Mouse (Mus musculus) kidney, postnatal 10 days (tissue): ENCODE results near the gene Stk40.
"Not testable (repeated sequence)": the region's sequence is repeated elsewhere in the genome, so short reads cannot be mapped to it uniquely, and the experiment has no call there.

Experiments
- DNase-seq: peaks from one replicate; pipeline ENCODE4 v3.0.0; 2021; ENCODE audit warnings: mixed read lengths

Gene Stk40

DNA sequence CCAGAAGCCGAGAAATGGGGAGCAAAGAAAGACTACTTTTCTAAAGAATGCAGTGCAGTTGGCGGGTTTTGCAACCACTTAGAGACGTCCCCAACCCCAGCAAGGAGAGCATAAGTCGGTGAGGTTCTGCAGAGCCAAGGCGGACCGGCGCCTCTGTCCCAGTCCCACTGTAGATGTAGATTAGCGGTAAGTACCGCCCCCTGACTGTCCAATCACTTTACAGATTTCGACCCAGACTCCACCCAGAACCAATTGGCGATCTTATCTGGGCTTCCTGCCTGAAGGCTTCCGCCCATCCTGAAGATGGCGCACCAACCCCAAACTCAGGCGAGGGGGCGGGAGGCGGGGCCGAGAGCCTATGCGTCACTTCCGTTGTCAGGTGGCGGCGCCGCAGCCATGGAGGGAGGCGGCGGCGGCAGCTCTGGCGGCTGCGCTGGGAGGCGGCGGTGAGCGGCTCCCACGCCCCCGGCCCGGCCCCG, at the start of gene Stk40:
Stk40 (plus strand) TSS at position 368 of the 479 bp plus-strand sequence.
- DNase-seq: peak; percentile 98

DNA sequence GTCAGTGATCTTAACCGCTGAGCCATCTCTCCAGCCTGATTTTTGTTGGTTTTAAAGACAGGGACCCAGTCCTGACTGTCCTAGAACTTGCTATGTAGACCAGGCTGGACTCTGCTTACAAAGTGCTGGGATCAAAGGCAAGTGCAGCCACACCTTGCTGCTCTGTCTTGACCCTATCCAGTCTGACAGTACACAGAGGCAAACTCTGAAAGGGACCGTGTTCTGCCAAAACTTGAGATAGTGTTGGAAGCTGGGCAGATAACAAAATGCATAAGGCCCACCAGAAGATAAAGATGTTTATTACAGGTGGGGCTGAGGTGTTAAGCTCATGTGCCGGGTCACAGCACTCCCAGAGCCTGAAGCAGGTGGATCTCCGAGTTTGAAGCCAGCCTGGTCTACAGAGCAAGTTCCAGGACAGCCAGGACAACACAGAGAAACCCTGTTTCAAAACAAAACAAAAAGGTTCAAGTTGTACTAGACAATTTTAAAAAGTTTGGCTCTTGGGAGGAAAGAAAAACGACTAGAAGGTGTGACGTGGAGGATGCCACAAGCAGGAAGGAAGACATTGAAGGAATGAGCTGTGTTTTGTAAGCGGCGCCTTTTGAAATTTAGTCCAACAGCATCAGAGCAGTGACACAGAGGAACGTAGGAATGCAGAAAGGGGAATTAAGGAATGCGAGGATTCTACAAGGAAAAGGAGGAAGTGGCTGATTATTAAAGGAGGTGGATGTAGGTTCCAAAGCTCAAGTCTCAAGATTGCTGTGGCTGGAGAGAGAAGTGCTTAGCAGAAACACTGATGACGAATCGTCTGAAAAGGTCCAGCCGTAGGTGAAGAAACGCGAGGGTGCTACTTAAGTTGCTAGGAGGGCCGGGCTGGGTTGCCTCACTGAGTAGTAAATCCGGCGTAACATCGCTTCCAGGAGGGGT, 46.3 kb upstream of the Stk40 start:
- DNase-seq: no peak

DNA sequence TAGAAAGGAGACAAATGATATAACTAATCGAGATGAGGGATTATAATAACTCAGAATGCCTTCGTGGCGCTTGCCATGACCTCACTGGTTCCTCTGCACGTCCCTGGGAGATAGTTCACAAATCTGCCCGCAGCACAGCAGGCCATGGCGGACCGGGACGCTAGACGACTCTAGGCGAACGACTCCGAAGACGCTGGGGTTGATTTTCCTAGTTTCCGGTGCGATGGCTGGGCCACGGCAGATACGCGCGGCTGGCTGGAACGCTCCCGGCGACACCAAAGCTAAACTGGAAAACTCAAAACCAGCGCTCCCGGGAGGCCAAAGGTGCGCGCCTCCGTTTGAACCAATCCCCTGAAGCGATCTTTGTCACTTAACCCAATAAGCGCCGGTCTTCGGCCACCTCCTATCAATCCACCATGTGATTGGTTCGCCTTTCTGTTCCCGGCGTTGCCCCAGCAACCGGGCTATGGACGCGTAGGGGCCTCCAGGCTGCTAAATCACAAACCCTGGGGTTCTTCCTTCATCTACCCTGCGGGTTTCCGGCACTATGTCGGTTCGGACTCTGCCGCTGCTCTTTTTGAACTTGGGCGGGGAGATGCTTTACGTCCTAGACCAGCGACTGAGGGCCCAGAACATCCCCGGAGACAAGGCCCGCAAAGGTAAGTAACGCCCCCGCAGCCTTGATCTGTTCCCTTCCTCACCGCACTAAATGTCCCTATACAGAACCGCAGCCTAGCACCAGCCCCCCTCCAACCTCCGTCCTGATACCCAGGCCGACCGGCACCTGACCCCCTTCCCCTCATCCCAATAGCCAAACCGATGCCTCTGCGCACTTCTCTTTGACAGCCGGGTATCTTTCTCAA, 45.4 kb upstream of the Stk40 start, which contains the start of gene Oscp1:
Oscp1 (plus strand) TSS at position 432 of the 863 bp plus-strand sequence.
- peak; percentile 94 for DNase-seq

DNA sequence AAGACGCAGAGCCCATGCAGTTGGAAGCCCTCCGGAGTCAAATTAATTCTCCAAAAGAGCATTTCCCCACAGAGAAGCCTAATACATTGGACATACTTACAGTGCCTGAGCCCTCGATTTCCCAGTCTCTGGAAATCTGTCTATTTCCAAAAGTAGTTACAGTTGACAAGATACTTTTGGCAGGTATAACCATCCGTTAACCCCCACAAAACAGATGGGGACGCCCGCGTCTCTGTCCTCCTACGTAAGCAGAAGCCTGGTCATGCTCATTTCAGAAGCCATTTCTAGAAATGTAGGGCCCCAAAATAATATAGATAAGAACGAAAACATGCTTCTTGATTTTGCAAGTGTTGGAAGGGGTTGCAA, 44.8 kb upstream of the Stk40 start:
- DNase-seq: no peak

DNA sequence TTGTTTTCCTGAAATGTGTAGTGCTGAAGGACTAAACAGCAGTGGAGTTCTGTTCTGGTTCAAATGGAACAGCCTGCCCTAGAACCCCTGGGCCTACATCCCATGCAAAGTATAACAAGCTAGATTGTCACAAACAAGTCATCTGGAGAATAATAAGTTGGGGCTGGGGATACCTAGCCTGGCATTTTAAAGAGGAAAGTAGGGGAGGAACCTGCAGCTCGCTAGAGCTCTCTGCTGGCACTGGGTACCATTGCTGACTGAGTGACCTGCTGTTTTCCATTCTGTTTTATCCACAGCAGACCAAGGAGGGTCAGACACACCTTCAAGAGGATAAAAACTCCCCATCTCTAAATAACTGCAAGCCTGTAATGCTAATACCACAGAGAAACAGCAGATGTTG, 40.9 kb upstream of the Stk40 start:
- peak; percentile 36 for DNase-seq

DNA sequence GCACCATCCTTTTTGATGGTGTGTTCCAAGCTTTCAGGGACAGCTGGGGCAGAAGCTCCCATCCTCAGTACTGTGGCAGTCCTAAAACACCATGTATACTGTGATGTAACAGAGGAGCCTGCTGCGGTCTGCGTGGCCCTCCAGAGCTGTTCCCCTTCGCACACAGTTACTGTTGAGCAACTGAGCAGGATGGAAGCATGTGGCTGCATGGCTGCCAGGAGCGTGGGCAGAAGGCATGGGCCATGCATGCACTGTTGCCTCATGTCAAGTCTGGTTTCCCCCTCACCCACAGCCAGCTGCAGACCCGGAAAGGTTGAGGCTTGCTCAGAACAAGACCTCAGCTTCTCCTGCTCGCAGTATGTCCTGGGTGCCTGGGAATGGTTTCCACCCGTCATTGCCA, 38.5 kb upstream of the Stk40 start:
- DNase-seq: no peak

DNA sequence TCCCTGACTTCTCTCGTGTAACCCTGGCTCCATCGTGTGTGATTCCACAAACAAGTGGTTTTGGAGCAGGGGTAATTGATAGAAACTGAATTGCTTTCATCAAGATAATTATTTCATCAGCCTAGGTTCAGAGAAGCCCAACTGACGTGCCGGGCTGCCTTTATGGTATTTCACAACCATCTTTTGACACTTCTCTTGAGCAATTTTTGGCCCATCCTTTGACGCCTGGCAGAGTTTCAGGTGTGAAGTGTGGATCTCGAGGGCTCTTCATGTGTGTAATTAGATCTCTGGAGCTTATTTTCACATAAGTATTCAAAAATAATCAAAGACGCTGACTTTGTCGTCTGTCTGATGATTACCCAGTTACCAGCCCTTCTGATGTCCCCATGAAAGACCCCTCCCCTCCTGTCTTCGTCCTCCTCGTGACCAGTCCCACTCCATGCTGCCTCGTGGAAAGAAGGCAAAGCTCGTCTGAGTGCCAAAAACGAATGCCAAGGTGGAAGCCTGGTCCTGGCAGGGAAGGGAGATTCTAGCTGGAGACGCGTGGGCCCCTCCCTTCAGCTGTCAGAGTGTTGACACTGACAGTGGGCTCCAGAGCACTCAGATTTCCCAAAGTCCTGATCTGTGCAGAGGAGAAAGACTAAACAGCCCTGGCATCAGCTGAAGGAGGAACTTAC, 36.2 kb upstream of the Stk40 start:
- DNase-seq: no peak

DNA sequence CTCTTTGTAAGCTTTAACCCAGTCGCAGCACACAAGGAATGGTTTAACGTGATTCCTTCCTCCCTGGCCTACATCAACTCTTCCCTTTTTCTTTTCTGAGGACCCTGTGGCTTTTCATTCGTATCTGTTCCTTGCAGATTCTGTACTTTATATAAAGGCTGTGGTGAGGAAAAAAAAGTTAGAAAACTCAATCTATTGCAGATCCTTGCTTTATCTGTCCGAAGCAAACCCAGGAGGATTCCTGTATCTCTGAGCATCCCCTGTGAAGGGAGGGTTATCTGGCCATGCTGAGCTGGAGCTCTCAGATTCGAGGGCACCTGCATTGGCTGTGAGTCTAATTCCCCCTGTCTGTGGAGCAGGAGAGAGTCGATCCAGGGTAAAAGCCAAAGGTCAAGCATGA, 34.9 kb upstream of the Stk40 start:
- no peak for DNase-seq

DNA sequence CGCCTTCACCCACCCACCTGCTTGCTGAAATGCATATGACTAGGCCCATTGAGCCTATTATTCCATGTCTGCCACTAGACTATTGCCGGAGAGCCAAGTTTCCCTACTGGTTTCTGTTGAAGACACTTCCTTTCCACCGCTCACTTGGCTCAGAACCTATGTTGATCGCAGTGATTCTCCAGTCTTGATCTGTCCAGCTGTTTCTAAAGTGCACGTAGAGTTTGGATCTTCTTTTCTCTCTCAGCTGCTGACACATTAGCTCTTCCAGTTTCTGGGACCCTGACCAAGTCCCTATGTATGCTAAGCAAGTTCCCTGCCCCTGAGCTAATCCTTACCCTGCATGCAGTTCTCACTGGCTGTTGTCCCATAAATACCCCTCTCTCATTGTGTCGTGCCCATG, 25.9 kb upstream of the Stk40 start:
- no peak for DNase-seq

DNA sequence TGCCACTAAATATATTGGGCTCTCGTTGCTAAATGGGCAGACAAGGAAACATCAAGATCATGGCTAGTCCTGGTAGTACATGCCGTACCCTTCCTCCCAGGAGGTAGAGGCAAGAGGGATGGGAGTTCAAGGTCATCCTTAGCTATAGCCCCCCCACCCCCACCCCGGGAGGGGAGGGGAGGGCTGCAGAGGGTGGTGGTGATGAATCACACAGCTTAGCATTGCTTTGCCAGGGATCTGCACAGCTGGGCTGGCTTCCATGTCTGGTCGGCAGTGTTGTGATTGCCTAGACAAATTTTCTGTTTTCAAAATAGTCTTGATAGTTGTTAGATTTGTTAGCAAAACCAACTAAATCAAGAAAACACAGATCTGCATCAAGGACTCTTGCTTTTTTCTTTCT, 24.5 kb upstream of the Stk40 start:
- no peak for DNase-seq

DNA sequence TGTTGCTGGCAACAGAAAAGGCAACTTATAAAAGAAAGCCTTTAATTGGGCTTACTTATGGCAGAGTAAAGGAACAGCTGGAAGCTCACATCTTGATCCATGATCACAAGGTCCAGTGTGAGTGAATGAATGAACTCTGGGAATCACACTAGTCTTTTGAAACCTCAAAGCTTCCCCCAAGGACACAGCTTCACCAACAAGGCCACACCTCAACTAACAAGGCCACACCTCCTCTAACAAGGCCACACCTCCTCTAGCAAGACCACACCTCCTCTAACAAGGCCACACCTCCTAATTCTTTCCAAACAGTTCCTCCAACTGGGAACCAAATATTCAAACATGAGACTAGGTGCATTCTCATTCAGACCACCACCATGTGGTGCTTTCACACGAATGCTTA, 22.2 kb upstream of the Stk40 start:
- DNase-seq: no peak

DNA sequence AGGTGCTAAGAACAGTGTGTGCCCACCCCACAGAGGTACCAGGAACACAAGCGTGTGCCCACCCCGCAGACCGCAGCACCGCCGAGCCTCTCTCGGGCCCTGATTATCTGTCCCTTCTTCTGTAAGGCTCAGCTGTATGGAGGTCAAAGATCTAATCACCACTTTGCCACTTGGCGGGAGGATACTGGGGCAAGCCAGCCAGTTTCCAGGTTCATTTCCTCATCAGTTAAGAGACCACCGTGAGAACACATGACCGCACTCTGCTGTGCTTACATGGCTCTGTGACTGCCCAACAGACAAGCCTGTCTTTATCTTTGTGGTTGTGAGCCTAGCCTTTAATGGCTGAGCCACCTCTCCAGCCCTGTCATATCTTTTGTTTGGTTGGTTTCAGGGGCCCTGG, 20.7 kb upstream of the Stk40 start:
- no peak for DNase-seq

DNA sequence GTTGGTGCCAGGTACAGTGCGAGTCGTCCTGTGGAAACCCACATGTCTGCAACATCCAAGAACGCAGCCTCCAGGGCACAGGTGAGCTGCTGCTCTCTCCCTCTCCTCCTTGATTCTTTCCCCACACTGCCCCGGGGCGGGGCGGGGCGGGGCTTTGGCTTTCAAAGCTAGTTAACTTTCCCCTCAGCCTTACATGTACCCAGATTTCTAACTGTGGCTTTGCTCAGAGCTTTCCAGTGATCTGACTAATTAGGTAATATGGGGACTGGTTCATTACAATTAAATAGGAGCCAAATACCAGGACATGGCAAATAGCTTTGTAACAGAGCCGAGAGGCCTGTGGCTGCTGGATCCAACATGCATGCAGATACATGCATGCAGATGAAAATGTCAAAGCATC, 19.4 kb upstream of the Stk40 start:
- DNase-seq: no peak

DNA sequence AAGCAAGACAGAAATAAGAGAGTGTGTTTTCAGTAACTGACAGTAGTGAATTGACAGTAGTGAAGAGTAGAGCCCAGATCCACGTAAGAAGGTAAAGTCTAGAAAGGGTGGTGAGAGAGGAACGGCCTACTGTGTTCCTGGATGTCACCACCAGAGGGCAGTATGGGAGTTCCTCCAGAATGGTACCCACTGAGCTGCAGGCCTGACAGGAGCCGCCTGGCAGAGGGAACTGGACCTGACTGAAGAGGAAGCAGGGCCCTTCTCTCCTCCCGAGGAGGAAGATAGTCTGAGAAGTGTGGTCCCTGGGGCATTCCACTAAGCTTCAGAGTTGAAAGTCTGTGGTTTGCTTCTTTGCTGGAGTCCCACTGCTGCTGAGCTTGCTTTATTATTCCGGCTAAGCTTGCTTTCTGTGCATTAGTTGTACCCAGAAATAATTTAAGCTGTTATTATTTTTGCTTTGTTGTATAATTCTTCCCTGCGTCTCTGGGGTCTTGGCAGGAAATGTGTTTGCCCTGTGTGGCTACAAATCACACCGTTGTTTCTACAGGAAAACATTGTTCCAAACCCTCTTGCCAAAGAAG, 17.7 kb upstream of the Stk40 start:
- peak; percentile 91 for DNase-seq

DNA sequence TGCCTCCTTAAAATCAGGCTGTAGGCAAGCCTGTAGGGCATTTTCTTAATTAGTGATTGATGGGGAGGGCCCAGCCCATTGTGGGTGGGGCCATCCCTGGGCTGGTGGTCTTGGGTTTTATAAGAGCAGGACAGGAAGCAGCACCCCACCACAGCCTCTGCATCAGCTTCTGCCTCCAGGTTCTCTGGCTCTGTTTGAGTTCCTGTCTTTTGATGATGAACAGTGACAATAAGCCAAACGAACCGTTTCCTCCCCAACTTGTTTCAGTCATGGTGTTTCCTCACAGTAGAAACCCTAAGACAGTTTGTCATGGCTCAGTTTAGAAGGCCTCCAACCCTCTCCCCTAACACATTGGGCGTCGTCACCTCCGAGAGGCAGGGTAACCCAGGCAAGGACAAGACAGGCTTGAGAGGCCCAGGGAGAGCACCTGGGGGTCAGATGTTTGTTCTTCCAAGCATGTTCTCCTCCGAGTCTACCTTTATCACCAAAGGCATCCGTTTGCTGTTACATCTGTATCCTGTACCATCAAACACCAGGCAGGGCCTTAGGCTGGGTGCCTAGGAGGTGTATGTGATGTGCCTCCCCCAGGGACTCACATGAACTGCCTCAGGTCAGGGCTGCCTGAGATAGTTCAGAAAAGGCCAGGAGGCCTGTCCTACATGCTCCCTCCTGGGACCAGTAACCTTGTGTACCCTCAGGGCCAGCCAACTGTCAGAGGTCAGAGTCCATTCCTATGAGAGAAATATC, 13.5 kb upstream of the Stk40 start:
- no peak for DNase-seq

DNA sequence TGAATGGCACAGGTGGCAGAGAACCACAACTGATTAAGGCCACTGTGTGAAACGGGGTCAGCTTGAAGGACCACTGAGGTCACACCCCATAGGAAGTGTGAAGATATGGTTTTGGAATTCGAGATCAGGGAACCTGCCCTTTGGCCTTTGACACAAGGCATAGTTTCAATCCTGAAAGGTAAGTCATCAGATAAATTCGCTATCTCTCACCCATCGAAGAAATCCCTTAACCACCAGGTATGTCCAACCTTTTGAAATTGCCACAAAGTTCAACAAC, 13.0 kb upstream of the Stk40 start:
- no peak for DNase-seq

DNA sequence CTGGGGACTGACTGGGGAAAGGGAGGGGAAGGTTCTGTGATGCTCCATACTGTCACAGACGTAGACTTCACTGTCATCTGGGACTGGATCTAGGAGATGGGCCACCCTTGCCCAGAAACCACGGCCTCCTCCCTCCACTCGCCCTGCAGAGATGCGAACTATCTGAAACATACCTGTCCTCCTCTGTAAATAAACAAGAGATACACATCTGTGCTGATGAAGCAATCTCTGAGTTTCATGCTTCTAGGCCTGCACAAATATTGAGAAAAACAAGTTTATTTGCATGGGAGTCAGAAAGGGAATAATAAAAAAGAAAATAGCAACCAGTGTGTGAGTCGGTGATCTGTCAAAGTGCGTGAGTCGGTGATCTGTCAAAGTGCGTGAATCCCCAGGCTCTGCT, 11.9 kb upstream of the Stk40 start:
- no peak for DNase-seq

DNA sequence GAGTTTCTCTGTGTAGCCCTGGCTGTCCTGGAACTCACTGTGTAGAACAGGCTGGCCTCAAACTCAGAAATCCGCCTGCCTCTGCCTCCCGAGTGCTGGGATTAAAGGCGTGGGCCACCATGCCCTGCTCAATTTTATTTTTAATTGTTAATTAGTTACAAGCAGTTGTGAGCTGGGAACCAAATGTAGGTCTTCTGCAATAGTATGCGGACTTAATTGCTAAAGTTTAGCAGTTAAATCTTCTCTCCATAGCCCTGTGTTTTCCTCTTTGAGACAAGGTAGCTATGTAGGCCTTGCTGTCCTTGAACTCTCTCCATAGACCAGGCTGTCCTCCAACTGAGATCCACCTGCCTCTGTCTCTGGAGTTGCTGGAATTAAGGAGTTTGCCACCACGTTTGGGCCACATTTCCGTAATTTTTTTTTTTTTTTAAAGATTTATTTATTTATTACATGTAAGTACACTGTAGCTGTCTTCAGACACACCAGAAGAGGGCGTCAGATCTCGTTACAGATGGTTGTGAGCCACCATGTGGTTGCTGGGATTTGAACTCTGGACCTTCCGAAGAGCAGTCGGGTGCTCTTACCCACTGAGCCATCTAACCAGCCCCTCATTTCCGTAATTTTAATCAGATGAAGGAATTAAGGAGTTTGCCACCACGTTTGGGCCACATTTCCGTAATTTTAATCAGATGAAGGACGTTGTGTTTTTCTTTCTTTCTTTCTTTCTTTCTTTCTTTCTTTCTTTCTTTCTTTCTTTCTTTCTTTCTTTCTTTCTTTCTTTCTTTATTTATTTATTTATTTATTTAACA, 7.9 kb upstream of the Stk40 start:
- not testable (repeated sequence) for DNase-seq

DNA sequence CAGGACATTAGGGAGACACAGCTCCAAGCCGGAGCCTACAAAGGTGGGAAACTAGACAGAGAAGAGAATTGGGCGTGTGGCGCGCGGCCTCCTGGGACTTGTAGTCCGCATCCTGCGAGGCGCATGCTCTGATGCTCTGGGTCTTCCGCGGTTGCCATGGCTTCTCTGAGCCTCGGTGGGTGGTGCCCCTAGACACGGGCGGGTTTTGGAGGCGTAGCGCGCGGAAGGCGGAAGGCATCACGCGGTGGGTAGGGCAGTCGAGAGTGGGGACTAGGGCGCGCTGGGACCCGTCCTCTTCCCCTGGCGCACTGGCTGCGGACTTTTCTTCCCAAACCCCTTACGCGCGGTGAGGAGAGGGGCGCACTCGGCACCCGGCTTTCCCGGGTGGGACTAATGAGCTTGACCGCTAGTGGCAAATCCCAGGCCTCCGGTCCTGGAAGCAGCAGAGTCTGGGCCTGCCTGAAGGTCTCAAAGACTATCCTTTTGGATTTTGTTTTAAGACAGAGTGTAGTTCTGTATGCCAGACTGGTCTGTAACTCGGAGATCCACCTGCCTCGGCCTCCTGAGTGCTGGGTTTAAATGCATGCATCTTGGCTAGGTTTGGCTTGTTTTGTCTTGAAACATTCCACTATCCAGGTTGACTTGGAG, 7.2 kb upstream of the Stk40 start, which contains the start of gene Lsm10:
Lsm10 (plus strand) TSS at position 160 of the 648 bp plus-strand sequence.
- DNase-seq: peak; percentile 97

DNA sequence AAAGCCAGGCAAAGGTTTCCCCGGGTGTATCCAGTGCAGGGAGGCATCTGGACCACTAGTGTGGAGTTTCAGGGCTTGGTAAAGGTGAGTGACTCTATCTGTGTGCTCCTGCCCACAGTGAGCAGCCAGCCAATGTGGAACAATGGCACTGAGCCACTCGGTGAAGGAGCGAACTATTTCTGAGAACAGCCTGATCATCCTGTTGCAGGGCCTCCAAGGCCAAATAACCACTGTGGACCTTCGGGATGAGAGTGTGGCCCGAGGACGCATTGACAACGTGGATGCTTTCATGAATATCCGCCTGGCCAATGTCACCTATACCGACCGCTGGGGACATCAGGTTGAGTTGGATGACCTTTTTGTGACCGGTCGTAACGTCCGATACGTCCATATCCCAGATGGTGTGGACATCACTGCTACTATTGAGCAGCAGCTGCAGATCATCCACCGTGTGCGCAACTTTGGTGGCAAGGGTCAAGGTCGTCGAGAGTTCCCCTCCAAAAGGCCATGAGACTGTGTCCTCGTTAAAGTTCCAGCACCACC, 6.0 kb upstream of the Stk40 start:
- DNase-seq: no peak
